Mouse (Mus musculus) hindbrain, embryonic 12.5 days (tissue): ENCODE data around the gene Acta2. TPM values are rescaled to one million over a fixed set of nuclear protein-coding genes. Genes with fewer than 3 reads are reported as not detected.
"Not testable (repeated sequence)": the region's sequence is repeated elsewhere in the genome, so short reads cannot be mapped to it uniquely, and the experiment has no call there.

Experiments used
- ATAC-seq: fragments of 200-750 bp; cut with Nextera tagmentation; 2 replicates; pipeline ENCODE4 v1.8.0; 2017; ENCODE audit warnings: moderate TSS enrichment; ENCODE audit not compliant: low FRiP score
- H3K27ac ChIP-seq: fragments of 300-500 bp; sonication (generic); 2 replicates; pipeline ENCODE4 v1.5.1; 2016; ENCODE audit warnings: mild to moderate bottlenecking
- H3K27me3 ChIP-seq: fragments of 300-500 bp; sonication (generic); 2 replicates; pipeline ENCODE4 v1.6.1; 2016; ENCODE audit warnings: mild to moderate bottlenecking
- H3K36me3 ChIP-seq: fragments of 300-500 bp; sonication (generic); 2 replicates; pipeline ENCODE4 v1.6.1; 2016; ENCODE audit warnings: mild to moderate bottlenecking
- H3K4me1 ChIP-seq: fragments of 300-500 bp; sonication (generic); 2 replicates; pipeline ENCODE4 v1.6.1; 2016
- H3K4me2 ChIP-seq: fragments of 300-500 bp; sonication (generic); replicated peaks from 2 replicates; pipeline ENCODE4 v1.6.1; 2016; ENCODE audit warnings: mild to moderate bottlenecking
- H3K4me3 ChIP-seq: fragments of 300-500 bp; sonication (generic); 2 replicates; pipeline ENCODE4 v1.5.1; 2016; ENCODE audit warnings: mild to moderate bottlenecking
- H3K9ac ChIP-seq: fragments of 300-500 bp; sonication (generic); 2 replicates; pipeline ENCODE4 v1.6.1; 2016; ENCODE audit warnings: mild to moderate bottlenecking, moderate library complexity
- H3K9me3 ChIP-seq: fragments of 300-500 bp; sonication (generic); replicated peaks from 2 replicates; pipeline ENCODE4 v1.6.1; 2016; ENCODE audit warnings: mild to moderate bottlenecking
- WGBS: fragments of 180-500 bp; shearing (Covaris S2); methylation state at CpG from one replicate; pipeline ENCODE4 v1.1.7; 2016; 5-methylcytosine and 5-hydroxymethylcytosine counted together
- polyA plus RNA-seq: library from polyadenylated mRNA; unstranded; fragments of >200 nt; fragmentation: Nextera tagmentation; extraction: Ambion mirVana; gene quantifications from 2 replicates; pipeline ENCODE4 v1.2.1, GENCODE M21; 2016

Acta2 gene
- polyA plus RNA-seq, 1 experiment from 2014 or later = 45.1 TPM

- Histone ChIP-seq H3K9ac (no peak overlapping the region), H3K27ac (no peak overlapping the region), H3K4me3 (no peak overlapping the region), H3K9me3 (no peaks in the 10 kb centered on the region), H3K4me2 (no peak overlapping the region), H3K4me1 (no peaks in the 10 kb centered on the region), H3K36me3 (no peaks in the 10 kb centered on the region), H3K27me3 (no peaks in the 10 kb centered on the region)
- no peak for ATAC-seq
- 87% methylated on average over 12 of the region's 12 CpGs for WGBS
These were observed 42.7 kb downstream of the Acta2 start for GRCm38 (mm10) chr19:34212489-34213250.

GRCm38 (mm10) chr19:34210841-34211240, 44.5 kb downstream of the Acta2 start:
- Histone ChIP-seq H3K4me3 (no peak overlapping the region), H3K9me3 (no peaks in the 10 kb centered on the region), H3K4me2 (no peak overlapping the region), H3K27ac (no peak overlapping the region), H3K4me1 (no peaks in the 10 kb centered on the region), H3K36me3 (no peaks in the 10 kb centered on the region), H3K27me3 (no peaks in the 10 kb centered on the region), H3K9ac (no peak overlapping the region)
- no peak for ATAC-seq
- 70% methylated on average over 2 of the region's 2 CpGs for WGBS

GRCm38 (mm10) chr19:34209930-34210581, 45.3 kb downstream of the Acta2 start:
- no peak overlapping the region for H3K27ac ChIP-seq
- 74% methylated on average over 8 of the region's 8 CpGs for WGBS
- no peaks in the 10 kb centered on the region for H3K36me3 ChIP-seq
- no peak overlapping the region for H3K9ac ChIP-seq
- ATAC-seq = no peak
- H3K9me3 ChIP-seq = no peaks in the 10 kb centered on the region
- no peaks in the 10 kb centered on the region for H3K27me3 ChIP-seq
- H3K4me2 ChIP-seq = no peak overlapping the region
- no peaks in the 10 kb centered on the region for H3K4me1 ChIP-seq
- no peak overlapping the region for H3K4me3 ChIP-seq

- no peaks in the 10 kb centered on the region for H3K9me3 ChIP-seq
- no peaks in the 10 kb centered on the region for H3K4me1 ChIP-seq
- H3K4me3 ChIP-seq = no peak overlapping the region
- H3K27ac ChIP-seq = no peak overlapping the region
- 82% methylated on average over 3 of the region's 3 CpGs for WGBS
- H3K4me2 ChIP-seq = no peak overlapping the region
- H3K36me3 ChIP-seq = no peaks in the 10 kb centered on the region
- H3K27me3 ChIP-seq = no peaks in the 10 kb centered on the region
- ATAC-seq = no peak
- no peak overlapping the region for H3K9ac ChIP-seq
These were observed 46.4 kb downstream of the Acta2 start for GRCm38 (mm10) chr19:34209031-34209430.

GRCm38 (mm10) chr19:34206760-34207440, 48.5 kb downstream of the Acta2 start:
- no peak overlapping the region for H3K27ac ChIP-seq
- no peak overlapping the region for H3K9ac ChIP-seq
- no peak overlapping the region for H3K4me3 ChIP-seq
- no peaks in the 10 kb centered on the region for H3K9me3 ChIP-seq
- no peak for ATAC-seq
- H3K27me3 ChIP-seq = no peaks in the 10 kb centered on the region
- no peak overlapping the region for H3K4me2 ChIP-seq
- H3K4me1 ChIP-seq = no peaks in the 10 kb centered on the region
- H3K36me3 ChIP-seq = no peaks in the 10 kb centered on the region
- WGBS = 89% methylated on average over 8 of the region's 8 CpGs

GRCm38 (mm10) chr19:34206128-34206527, 49.3 kb downstream of the Acta2 start:
- not testable (repeated sequence) for H3K9me3 ChIP-seq, H3K4me2 ChIP-seq, H3K27me3 ChIP-seq, H3K9ac ChIP-seq, H3K27ac ChIP-seq, H3K4me3 ChIP-seq, H3K36me3 ChIP-seq, H3K4me1 ChIP-seq, ATAC-seq
- WGBS = 80% methylated on average over 4 of the region's 4 CpGs

GRCm38 (mm10) chr19:34202668-34203067, 52.7 kb downstream of the Acta2 start:
- Histone ChIP-seq H3K36me3 (no peaks in the 10 kb centered on the region), H3K27ac (no peak overlapping the region), H3K9ac (no peak overlapping the region), H3K4me1 (no peaks in the 10 kb centered on the region), H3K9me3 (no peaks in the 10 kb centered on the region), H3K27me3 (no peaks in the 10 kb centered on the region), H3K4me2 (no peak overlapping the region), H3K4me3 (no peak overlapping the region)
- no peak for ATAC-seq
- 84% methylated on average over 2 of the region's 2 CpGs for WGBS

- 72% methylated on average over 2 of the region's 2 CpGs for WGBS
- no peak for ATAC-seq
- H3K36me3 ChIP-seq = no peaks in the 10 kb centered on the region
- no peaks in the 10 kb centered on the region for H3K27me3 ChIP-seq
- no peak overlapping the region for H3K27ac ChIP-seq
- no peak overlapping the region for H3K4me3 ChIP-seq
- no peaks in the 10 kb centered on the region for H3K4me1 ChIP-seq
- no peaks in the 10 kb centered on the region for H3K9me3 ChIP-seq
- H3K4me2 ChIP-seq = no peak overlapping the region
- no peak overlapping the region for H3K9ac ChIP-seq
These were observed 55.9 kb downstream of the Acta2 start for GRCm38 (mm10) chr19:34199488-34199887.

- Histone ChIP-seq H3K27me3 (no peaks in the 10 kb centered on the region), H3K4me1 (no peaks in the 10 kb centered on the region), H3K4me3 (no peak overlapping the region), H3K9me3 (no peaks in the 10 kb centered on the region), H3K36me3 (no peaks in the 10 kb centered on the region), H3K27ac (no peak overlapping the region), H3K4me2 (no peak overlapping the region), H3K9ac (no peak overlapping the region)
- no peak for ATAC-seq
- 87% methylated on average over 4 of the region's 4 CpGs for WGBS
These were observed 56.5 kb downstream of the Acta2 start for GRCm38 (mm10) chr19:34198901-34199300.

- ATAC-seq = no peak
- no peak overlapping the region for H3K27ac ChIP-seq
- 100% methylated on average over 1 of the region's 1 CpGs for WGBS
- H3K9ac ChIP-seq = no peak overlapping the region
- no peak overlapping the region for H3K4me3 ChIP-seq
- no peaks in the 10 kb centered on the region for H3K27me3 ChIP-seq
- H3K4me2 ChIP-seq = no peak overlapping the region
- no peaks in the 10 kb centered on the region for H3K36me3 ChIP-seq
- no peaks in the 10 kb centered on the region for H3K9me3 ChIP-seq
- no peaks in the 10 kb centered on the region for H3K4me1 ChIP-seq
These were observed 57.3 kb downstream of the Acta2 start for GRCm38 (mm10) chr19:34198066-34198465.

- Histone ChIP-seq H3K4me1 (peaks cover 7% of the 10 kb centered on the region; the same call in 1 of the 2 replicates), H3K4me2 (no peak overlapping the region), H3K4me3 (no peak overlapping the region), H3K9me3 (no peaks in the 10 kb centered on the region), H3K27me3 (peaks cover 9% of the 10 kb centered on the region), H3K36me3 (no peaks in the 10 kb centered on the region), H3K9ac (no peak overlapping the region), H3K27ac (no peak overlapping the region)
- ATAC-seq = no peak
- 72% methylated on average over 2 of the region's 2 CpGs for WGBS
These were observed 60.4 kb downstream of the Acta2 start for GRCm38 (mm10) chr19:34195031-34195430.

GRCm38 (mm10) chr19:34194132-34194745, 61.2 kb downstream of the Acta2 start:
- H3K27me3 ChIP-seq = peaks cover 9% of the 10 kb centered on the region
- no peak overlapping the region for H3K4me3 ChIP-seq
- H3K4me2 ChIP-seq = no peak overlapping the region
- no peaks in the 10 kb centered on the region for H3K9me3 ChIP-seq
- H3K27ac ChIP-seq = no peak overlapping the region
- H3K36me3 ChIP-seq = no peaks in the 10 kb centered on the region
- peaks cover 7% of the 10 kb centered on the region; the same call in 1 of the 2 replicates for H3K4me1 ChIP-seq
- no peak overlapping the region for H3K9ac ChIP-seq
- 79% methylated on average over 6 of the region's 6 CpGs for WGBS
- no peak for ATAC-seq
